Mouse (Mus musculus) megakaryocyte, embryonic 14.5 days (primary cell): ENCODE measurements at regions not wholly inside any gene's neighbourhood (a gene's known extent, or its start where the extent isn't known, plus 50 kb on each side); places are given as distances from the start of the nearest gene placed in this dataset.

Experiments
- H3K27me3 ChIP-seq: replicated peaks from 2 replicates; pipeline ENCODE3; 2012; ENCODE audit warnings: inconsistent platforms
- H3K36me3 ChIP-seq: replicated peaks from 2 replicates; pipeline ENCODE3; 2012; ENCODE audit warnings: low read length, inconsistent platforms, mixed read lengths
- H3K4me1 ChIP-seq: 2 replicates; pipeline ENCODE4 v1.6.1; 2012; ENCODE audit warnings: inconsistent platforms
- H3K4me3 ChIP-seq: replicated peaks from 2 replicates; pipeline ENCODE3; 2012; ENCODE audit warnings: moderate library complexity, mild to moderate bottlenecking, inconsistent platforms
- H3K9me3 ChIP-seq: 2 replicates; pipeline ENCODE4 v1.6.1; 2012; ENCODE audit warnings: inconsistent platforms
- FLI1 ChIP-seq: IDR thresholded peaks from 2 replicates; pipeline ENCODE4 v1.6.1; 2012; ENCODE audit warnings: low read length, inconsistent platforms, mixed read lengths
- GATA1 ChIP-seq: IDR thresholded peaks from 3 replicates; pipeline ENCODE4 v1.6.1; 2012; ENCODE audit warnings: mixed read lengths, low read length, inconsistent platforms, borderline replicate concordance

GRCm38 (mm10) chr10:8007990-8008368 is 51.9 kb upstream of the Tab2 start:
- Histone ChIP-seq H3K9me3 (peaks cover 9% of the 10 kb centered on the region; the same call in 1 of the 2 replicates), H3K27me3 (peaks cover 2% of the 10 kb centered on the region), H3K4me1 (peaks cover 59% of the 10 kb centered on the region), H3K36me3 (peaks cover 4% of the 10 kb centered on the region), H3K4me3 (no peak overlapping the region)
- TF ChIP-seq GATA1 (no peak), FLI1 (no peak)

GRCm38 (mm10) chr10:8007286-8007989 is 51.4 kb upstream of the Tab2 start:
- H3K4me3 ChIP-seq, result peak overlapping the region; percentile 26

More at GRCm38 (mm10) chr10:8007286-8007989, 51.4 kb upstream of the Tab2 start:
- H3K27me3 ChIP-seq, result peaks cover 2% of the 10 kb centered on the region
- H3K4me1 ChIP-seq, result peaks cover 55% of the 10 kb centered on the region
- H3K9me3 ChIP-seq, result peaks cover 9% of the 10 kb centered on the region; the same call in 1 of the 2 replicates
- peaks cover 4% of the 10 kb centered on the region for H3K36me3 ChIP-seq
- TF ChIP-seq FLI1, result no peak
- no peak for TF ChIP-seq GATA1
